ENCODE assay signal across 21 mouse cellular contexts in the genomic region with DNA sequence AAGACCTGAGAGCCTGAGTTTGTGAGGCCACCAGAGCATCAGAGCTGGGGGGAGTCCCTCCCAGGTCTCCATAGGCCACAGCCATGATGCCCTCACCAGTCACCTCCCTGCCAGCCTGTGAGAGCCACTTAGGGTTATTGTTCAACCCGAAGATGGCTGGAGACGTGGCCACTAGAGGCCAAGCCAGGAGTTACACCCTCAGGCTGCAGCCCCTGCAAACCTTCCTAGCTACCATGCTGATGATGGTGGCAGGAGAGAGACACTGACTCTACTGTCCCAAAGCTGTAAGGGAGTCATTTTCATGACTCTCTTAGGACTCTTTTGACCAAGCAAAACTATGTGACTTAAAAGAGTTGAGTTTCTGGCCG. TPM values are rescaled to one million over a fixed set of nuclear protein-coding genes. Genes with fewer than 3 reads are reported as not detected.
A peak's percentile ranks its signal among the peaks of the same experiment; 100 is the strongest.
DNase-seq lines count a peak whose midpoint lies in the region; ATAC-seq and TF ChIP-seq lines count a peak whose summit lies in the region.
"Had no signal": no experiment of that assay in that cellular context is flagged by ENCODE, and none has a peak within 500 bp of the region (broad histone marks: within the 10 kb centered on the region; RNA-seq: fewer than 3 reads in every experiment).

No protein-coding gene starts in this region.

- H3K4me1 ChIP-seq in forebrain, embryonic 13.5 days: peaks cover 23% of the 10 kb centered on the region
- peaks cover 21% of the 10 kb centered on the region for H3K4me1 ChIP-seq in forebrain, embryonic 15.5 days
- H3K4me1 ChIP-seq in liver, adult 2 months (ENCODE audit: control insufficient read depth, insufficient read depth, low read length): peaks cover 7% of the 10 kb centered on the region
- H3K4me1 ChIP-seq in liver, embryonic 12.5 days: peaks cover 28% of the 10 kb centered on the region
- peaks cover 11 to 37% of the 10 kb centered on the region in 2 experiments for H3K4me1 ChIP-seq in CH12.LX (ENCODE audit: control insufficient read depth in 1 of 2, insufficient read depth in 2 of 2)

- no peak for TF ChIP-seq EP300 in CH12.LX (IDR thresholded peaks at IDR 0.05; ENCODE audit: low read length)

- H3K4me3 ChIP-seq in forebrain, embryonic 13.5 days: no peak overlapping the region
- H3K4me3 ChIP-seq in forebrain, embryonic 15.5 days: no peak overlapping the region
- H3K4me3 ChIP-seq in liver, adult 2 months (ENCODE audit: insufficient read depth, low read depth, low read length): no peak overlapping the region
- H3K4me3 ChIP-seq in liver, embryonic 12.5 days: no peak overlapping the region
- peak overlapping the region in 2 of 3 experiments; percentile 19 to 32 for H3K4me3 ChIP-seq in CH12.LX (replicated peaks in 1 of 3; ENCODE audit: low read depth in 2 of 3, low read length in 2 of 3, poor library complexity in 1 of 3)
- H3K4me3 ChIP-seq: embryonic facial prominence, embryonic 15.5 days; hindbrain, embryonic 15.5 days; lung, embryonic 15.5 days had no signal

- H3K4me2 ChIP-seq in forebrain, embryonic 13.5 days: no peak overlapping the region
- no peak overlapping the region for H3K4me2 ChIP-seq in forebrain, embryonic 15.5 days (replicated peaks)
- H3K4me2 ChIP-seq in liver, embryonic 12.5 days: no peak overlapping the region
- peak overlapping the region; percentile 82; the same call in 1 of the 2 replicates for H3K4me2 ChIP-seq in CH12.LX (ENCODE audit: insufficient read depth, low read depth, poor library complexity, severe bottlenecking)
- H3K4me2 ChIP-seq: embryonic facial prominence, embryonic 15.5 days; lung, embryonic 15.5 days had no signal

- 64% methylated on average over 3 of the region's 3 CpGs for WGBS in forebrain, embryonic 13.5 days
- 66% methylated on average over 3 of the region's 3 CpGs for WGBS in forebrain, embryonic 15.5 days
- 63% methylated on average over 3 of the region's 3 CpGs for WGBS in liver, adult 2 months
- 75% methylated on average over 3 of the region's 3 CpGs for WGBS in liver, embryonic 12.5 days (ENCODE audit: insufficient replicate concordance)

- H3K36me3 ChIP-seq in forebrain, embryonic 13.5 days (ENCODE audit: poor library complexity, severe bottlenecking): peaks cover 35% of the 10 kb centered on the region
- H3K36me3 ChIP-seq in forebrain, embryonic 15.5 days: no peaks in the 10 kb centered on the region
- no peaks in the 10 kb centered on the region for H3K36me3 ChIP-seq in liver, adult 2 months (ENCODE audit: control insufficient read depth, insufficient read depth, low read length)
- H3K36me3 ChIP-seq in liver, embryonic 12.5 days: peaks cover 17% of the 10 kb centered on the region
- peaks cover 12 to 53% of the 10 kb centered on the region in 2 experiments for H3K36me3 ChIP-seq in CH12.LX (replicated peaks in 1 of 2; ENCODE audit: control insufficient read depth in 1 of 2, insufficient read depth in 1 of 2, low read length in 1 of 2)
- H3K36me3 ChIP-seq: hindbrain, embryonic 15.5 days had no signal

- no peaks in the 10 kb centered on the region for H3K9me3 ChIP-seq in forebrain, embryonic 13.5 days (replicated peaks)
- H3K9me3 ChIP-seq in forebrain, embryonic 15.5 days: no peaks in the 10 kb centered on the region
- no peaks in the 10 kb centered on the region for H3K9me3 ChIP-seq in liver, embryonic 12.5 days (replicated peaks)
- H3K9me3 ChIP-seq in CH12.LX (replicated peaks; ENCODE audit: low read length): no peaks in the 10 kb centered on the region
- H3K9me3 ChIP-seq: embryonic facial prominence, embryonic 15.5 days; hindbrain, embryonic 15.5 days; lung, embryonic 15.5 days had no signal

- H3K27ac ChIP-seq in forebrain, embryonic 13.5 days: no peak overlapping the region
- no peak overlapping the region for H3K27ac ChIP-seq in forebrain, embryonic 15.5 days (replicated peaks)
- no peak overlapping the region for H3K27ac ChIP-seq in liver, adult 2 months (replicated peaks; ENCODE audit: insufficient read depth, low read depth, low read length)
- no peak overlapping the region for H3K27ac ChIP-seq in liver, embryonic 12.5 days
- H3K27ac ChIP-seq in CH12.LX (ENCODE audit: insufficient read depth, low read depth): peak overlapping the region; percentile 70
- H3K27ac ChIP-seq: embryonic facial prominence, embryonic 15.5 days; hindbrain, embryonic 15.5 days; lung, embryonic 15.5 days had no signal

- peak; percentile 2 for TF ChIP-seq RAD21 in CH12.LX (IDR thresholded peaks at IDR 0.05; ENCODE audit: low read depth, low read length)

- DNase-seq in liver, adult 2 months (ENCODE audit: extremely low read depth, low read depth, low spot score): no peak
- DNase-seq in CH12.LX (ENCODE audit: extremely low read depth): peak; percentile 89
- DNase-seq in ZHBTc4 (ENCODE audit: low read depth, low spot score): peak; percentile 73
- no peak for DNase-seq in adrenal gland, postnatal 25 days
- no peak for DNase-seq in layer of hippocampus, postnatal 14 days (ENCODE audit: low spot score in 2 of 2)
- DNase-seq: gastrocnemius, postnatal 36 days; midbrain, embryonic 14.5 days; right cerebral cortex, adult 18-20 months had no signal

- H3K79me2 ChIP-seq in liver, adult 2 months (ENCODE audit: control insufficient read depth, insufficient read depth, low read length): peaks cover 5% of the 10 kb centered on the region; the same call in 1 of the 2 replicates
- H3K79me2 ChIP-seq in CH12.LX (replicated peaks; ENCODE audit: control insufficient read depth, extremely low read depth, insufficient read depth, poor library complexity, severe bottlenecking): 0 out of 2 replicates have a peak, but pooled peaks cover 7% of the 10 kb centered on the region

- TF ChIP-seq CTCF in liver, adult 2 months (IDR thresholded peaks at IDR 0.05; ENCODE audit: low read depth, low read length): 0 out of 2 replicates have a peak, but pooled peaks have one; percentile 1
- TF ChIP-seq CTCF in CH12.LX (conservative IDR thresholded peaks at IDR 0.05 in 1 of 2, IDR thresholded peaks at IDR 0.05 in 1 of 2; ENCODE audit: low read depth in 2 of 2, low read length in 2 of 2): peak; percentile 34 to 62; a peak in 3 of 4 replicates

- no peak for TF ChIP-seq POLR2A in liver, adult 2 months (IDR thresholded peaks at IDR 0.05; ENCODE audit: extremely low read depth, insufficient read depth, low read length)
- TF ChIP-seq POLR2A in CH12.LX (IDR thresholded peaks at IDR 0.05; ENCODE audit: low read depth, low read length): no peak

- H3K9ac ChIP-seq in forebrain, embryonic 13.5 days: peak overlapping the region; percentile 27; the same call in 1 of the 2 replicates
- no peak overlapping the region for H3K9ac ChIP-seq in forebrain, embryonic 15.5 days (replicated peaks)
- no peak overlapping the region for H3K9ac ChIP-seq in liver, adult 2 months (ENCODE audit: low read depth, low read length)
- H3K9ac ChIP-seq in liver, embryonic 12.5 days: no peak overlapping the region
- no peak overlapping the region for H3K9ac ChIP-seq in CH12.LX (ENCODE audit: insufficient read depth, low read depth)
- H3K9ac ChIP-seq: embryonic facial prominence, embryonic 15.5 days; hindbrain, embryonic 15.5 days; lung, embryonic 15.5 days had no signal

- ATAC-seq in forebrain, embryonic 13.5 days: no peak
- ATAC-seq in forebrain, embryonic 15.5 days (replicated peaks): no peak
- no peak for ATAC-seq in liver, embryonic 12.5 days

- dilution Hi-C loops in CH12.LX (cut with MboI; ENCODE audit: extremely low pct_ligation_motif_present, extremely low pct_unique_long_range_greater_than_20kb, low sequenced_read_pairs): no loop called here

- H3K27me3 ChIP-seq in forebrain, embryonic 13.5 days: no peaks in the 10 kb centered on the region
- no peaks in the 10 kb centered on the region for H3K27me3 ChIP-seq in forebrain, embryonic 15.5 days
- no peaks in the 10 kb centered on the region for H3K27me3 ChIP-seq in liver, adult 2 months (ENCODE audit: control insufficient read depth, insufficient read depth, low read length)
- peaks cover 11% of the 10 kb centered on the region for H3K27me3 ChIP-seq in liver, embryonic 12.5 days (replicated peaks)
- H3K27me3 ChIP-seq in CH12.LX (replicated peaks): no peaks in the 10 kb centered on the region
- H3K27me3 ChIP-seq: embryonic facial prominence, embryonic 15.5 days; hindbrain, embryonic 15.5 days; lung, embryonic 15.5 days had no signal

- in situ Hi-C loops in CH12.LX (cut with MboI; ENCODE audit: low pct_ligation_motif_present, low pct_unique_long_range_greater_than_20kb, low sequenced_read_pairs): no loop called here

RNA-seq across cellular contexts. Expression of a gene that starts 2.9 kb away (rescaled TPM):
- polyA plus RNA-seq in forebrain, embryonic 13.5 days (2015; fragmentation: Nextera tagmentation; extraction: Ambion mirVana): 67.8 and 73.0 TPM in 2 replicates
- 80.0 and 83.6 TPM in 2 replicates for polyA plus RNA-seq in forebrain, embryonic 15.5 days (2015; fragmentation: Nextera tagmentation; extraction: Ambion mirVana)
- 18.2 and 24.4 TPM in 2 replicates for total RNA-seq in liver, adult 2 months (2014; rRNA removed)
- polyA plus RNA-seq in liver, adult 2 months (2012; rRNA removed): 48.5 and 58.9 TPM in 2 replicates
- polyA plus RNA-seq in liver, embryonic 12.5 days (2016; fragmentation: Nextera tagmentation; extraction: Ambion mirVana): 30.4 and 34.2 TPM in 2 replicates
- total RNA-seq in CH12.LX (2012; rRNA removed) (33.7 and 58.9 TPM in 2 replicates), CH12.LX (2014; rRNA removed) (34.4 and 42.8 TPM in 2 replicates)
- polyA plus RNA-seq in CH12.LX (2012; ENCODE audit: insufficient read length, low read depth): 42.0 and 44.5 TPM in 2 replicates
- 35.0 and 36.5 TPM in 2 replicates for total RNA-seq in adrenal gland, postnatal 25 days (2021)
- total RNA-seq in layer of hippocampus, postnatal 14 days (2021): 10 to 100 TPM; 72.3 to 73.2 TPM

RNA-seq across cellular contexts. Expression of a gene that starts 7.7 kb away (rescaled TPM):
- polyA plus RNA-seq in forebrain, embryonic 13.5 days (2015; fragmentation: Nextera tagmentation; extraction: Ambion mirVana): 0.31 and 0.43 TPM in 2 replicates
- polyA plus RNA-seq in forebrain, embryonic 15.5 days (2015; fragmentation: Nextera tagmentation; extraction: Ambion mirVana): 0.95 and 1.3 TPM in 2 replicates
- 0.60 TPM in 1 of 2 replicates, not detected in the other for total RNA-seq in liver, adult 2 months (2014; rRNA removed)
- polyA plus RNA-seq in liver, adult 2 months (2012; rRNA removed): not detected in 2 replicates
- polyA plus RNA-seq in liver, embryonic 12.5 days (2016; fragmentation: Nextera tagmentation; extraction: Ambion mirVana): 0.32 and 0.54 TPM in 2 replicates
- total RNA-seq in CH12.LX (2012; rRNA removed): 62.4 and 110 TPM in 2 replicates
- 55.4 and 61.9 TPM in 2 replicates for total RNA-seq in CH12.LX (2014; rRNA removed)
- 167 and 171 TPM in 2 replicates for polyA plus RNA-seq in CH12.LX (2012; ENCODE audit: insufficient read length, low read depth)
- not detected in 2 replicates for total RNA-seq in adrenal gland, postnatal 25 days (2021)
- total RNA-seq in layer of hippocampus, postnatal 14 days (2021): under 1 TPM in 1 of 2 experiments, not detected in 1; 0.37 TPM
- total RNA-seq: gastrocnemius, postnatal 36 days; layer of hippocampus, adult 8-10 months; left cerebral cortex, postnatal 36 days had no signal
- polyA plus RNA-seq: cerebellum, adult 2 months; urinary bladder, adult 2 months had no signal

RNA-seq across cellular contexts. Expression of a gene that starts 9.9 kb away (rescaled TPM):
- 101 and 109 TPM in 2 replicates for polyA plus RNA-seq in forebrain, embryonic 13.5 days (2015; fragmentation: Nextera tagmentation; extraction: Ambion mirVana)
- polyA plus RNA-seq in forebrain, embryonic 15.5 days (2015; fragmentation: Nextera tagmentation; extraction: Ambion mirVana): 75.7 and 81.2 TPM in 2 replicates
- 82.1 and 91.1 TPM in 2 replicates for total RNA-seq in liver, adult 2 months (2014; rRNA removed)
- 215 and 222 TPM in 2 replicates for polyA plus RNA-seq in liver, adult 2 months (2012; rRNA removed)
- polyA plus RNA-seq in liver, embryonic 12.5 days (2016; fragmentation: Nextera tagmentation; extraction: Ambion mirVana): 188 and 196 TPM in 2 replicates
- 335 and 348 TPM in 2 replicates for total RNA-seq in CH12.LX (2012; rRNA removed)
- 323 and 331 TPM in 2 replicates for total RNA-seq in CH12.LX (2014; rRNA removed)
- 314 and 354 TPM in 2 replicates for polyA plus RNA-seq in CH12.LX (2012; ENCODE audit: insufficient read length, low read depth)
- 78.6 and 89.8 TPM in 2 replicates for total RNA-seq in adrenal gland, postnatal 25 days (2021)
- 10 to 100 TPM; 60.9 to 68.5 TPM for total RNA-seq in layer of hippocampus, postnatal 14 days (2021)

RNA-seq across cellular contexts. Expression of a gene that starts 16.7 kb away (rescaled TPM):
- 1.3 and 1.4 TPM in 2 replicates for polyA plus RNA-seq in forebrain, embryonic 13.5 days (2015; fragmentation: Nextera tagmentation; extraction: Ambion mirVana)
- polyA plus RNA-seq in forebrain, embryonic 15.5 days (2015; fragmentation: Nextera tagmentation; extraction: Ambion mirVana): 2.0 and 2.3 TPM in 2 replicates
- 0.09 and 0.34 TPM in 2 replicates for total RNA-seq in liver, adult 2 months (2014; rRNA removed)
- polyA plus RNA-seq in liver, adult 2 months (2012; rRNA removed): 0.09 and 0.37 TPM in 2 replicates
- polyA plus RNA-seq in liver, embryonic 12.5 days (2016; fragmentation: Nextera tagmentation; extraction: Ambion mirVana): 0.26 and 0.41 TPM in 2 replicates
- total RNA-seq in CH12.LX (2012; rRNA removed) (0.17 and 0.67 TPM in 2 replicates), CH12.LX (2014; rRNA removed) (0.45 and 0.59 TPM in 2 replicates)
- 0.30 and 0.73 TPM in 2 replicates for polyA plus RNA-seq in CH12.LX (2012; ENCODE audit: insufficient read length, low read depth)
- 1.2 and 1.6 TPM in 2 replicates for total RNA-seq in adrenal gland, postnatal 25 days (2021)
- total RNA-seq in layer of hippocampus, postnatal 14 days (2021): 1 to 10 TPM; 1.7 to 1.9 TPM

RNA-seq across cellular contexts. Expression of a gene that starts 26.5 kb away (rescaled TPM):
- polyA plus RNA-seq in forebrain, embryonic 13.5 days (2015; fragmentation: Nextera tagmentation; extraction: Ambion mirVana): 0.13 TPM in 1 of 2 replicates, not detected in the other
- polyA plus RNA-seq in forebrain, embryonic 15.5 days (2015; fragmentation: Nextera tagmentation; extraction: Ambion mirVana): 0.32 TPM in 1 of 2 replicates, not detected in the other
- not detected in 2 replicates for total RNA-seq in liver, adult 2 months (2014; rRNA removed)
- not detected in 2 replicates for polyA plus RNA-seq in liver, adult 2 months (2012; rRNA removed)
- not detected in 2 replicates for polyA plus RNA-seq in liver, embryonic 12.5 days (2016; fragmentation: Nextera tagmentation; extraction: Ambion mirVana)
- total RNA-seq in CH12.LX (2012; rRNA removed): not detected in 2 replicates
- not detected in 2 replicates for total RNA-seq in CH12.LX (2014; rRNA removed)
- not detected in 2 replicates for polyA plus RNA-seq in CH12.LX (2012; ENCODE audit: insufficient read length, low read depth)
- total RNA-seq in adrenal gland, postnatal 25 days (2021): not detected in 2 replicates
- under 1 TPM; 0.52 to 0.53 TPM for total RNA-seq in layer of hippocampus, postnatal 14 days (2021)
- polyA plus RNA-seq: cerebellum, adult 2 months; embryonic facial prominence, embryonic 15.5 days; heart, embryonic 14.5 days; lung, embryonic 15.5 days; neural tube, embryonic 11.5 days; spleen, adult 2 months; urinary bladder, adult 2 months had no signal

Comparison
In these comparisons a context has a peak if more than half of its experiments do, and no peak if none do; other contexts are left out.
1. H3K4me3 ChIP-seq: peak in CH12.LX (2 of 3); none in forebrain, embryonic 13.5 days (single experiment), forebrain, embryonic 15.5 days (single experiment), liver, adult 2 months (single experiment) and liver, embryonic 12.5 days (single experiment).
2. DNase-seq: peak in CH12.LX (single experiment) and ZHBTc4 (single experiment); none in liver, adult 2 months (single experiment), adrenal gland, postnatal 25 days (single experiment) and layer of hippocampus, postnatal 14 days (0 of 2).
3. RNA of a gene that starts 7.7 kb away (polyA plus RNA-seq): 167 to 171 TPM in CH12.LX; 0.95 to 1.3 TPM in forebrain, embryonic 15.5 days, 0.32 to 0.54 TPM in liver, embryonic 12.5 days, 0.31 to 0.43 TPM in forebrain, embryonic 13.5 days and not detected in liver, adult 2 months; every median in the first group is over 10 times any median in the second.